Mouse (Mus musculus): Measurements from ENCODE around the gene Brpf3.

Brpf3 gene

DNA sequence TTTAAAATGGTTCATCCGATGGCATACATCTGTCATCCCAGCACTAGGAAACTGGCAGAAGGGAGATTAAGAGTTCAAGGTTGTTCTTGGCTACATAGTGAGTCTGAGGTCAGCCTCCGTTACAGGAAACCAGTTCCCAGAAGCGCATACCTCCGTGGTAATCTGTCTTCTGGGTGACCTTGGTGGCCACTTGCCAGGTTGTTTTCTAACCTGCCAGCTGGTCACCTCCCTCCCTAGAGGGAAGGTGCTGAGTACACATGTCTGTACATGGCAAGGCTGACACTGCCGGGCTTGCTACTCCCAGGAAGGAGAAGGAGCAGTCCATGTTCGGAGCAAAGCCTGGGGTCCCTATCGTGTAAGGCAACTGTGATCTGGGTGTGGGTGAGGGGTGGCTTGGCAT, 73.9 kb downstream of the Brpf3 start:
- peak; percentile 72 to 83 for DNase-seq

DNA sequence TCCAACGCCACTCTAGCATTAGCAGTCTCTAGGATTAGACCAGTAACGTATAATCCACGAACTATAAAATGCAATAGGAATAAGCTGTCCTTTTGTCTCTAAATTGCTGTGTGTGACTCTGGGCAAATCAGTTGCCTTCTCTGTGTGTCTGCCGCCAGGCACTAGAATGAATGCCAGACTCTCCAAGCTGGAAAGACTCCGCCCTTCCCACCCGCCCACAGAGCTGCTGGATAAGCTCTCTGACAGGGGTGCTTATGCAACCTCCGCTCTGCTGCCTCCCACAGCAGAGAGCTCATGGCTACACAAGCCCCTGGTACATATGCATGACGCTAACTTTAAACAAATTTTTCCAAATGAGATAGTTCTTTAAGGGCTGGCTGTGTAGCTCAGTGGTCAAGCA, 74.4 kb downstream of the Brpf3 start:
- peak; percentile 45 to 78 for DNase-seq

DNA sequence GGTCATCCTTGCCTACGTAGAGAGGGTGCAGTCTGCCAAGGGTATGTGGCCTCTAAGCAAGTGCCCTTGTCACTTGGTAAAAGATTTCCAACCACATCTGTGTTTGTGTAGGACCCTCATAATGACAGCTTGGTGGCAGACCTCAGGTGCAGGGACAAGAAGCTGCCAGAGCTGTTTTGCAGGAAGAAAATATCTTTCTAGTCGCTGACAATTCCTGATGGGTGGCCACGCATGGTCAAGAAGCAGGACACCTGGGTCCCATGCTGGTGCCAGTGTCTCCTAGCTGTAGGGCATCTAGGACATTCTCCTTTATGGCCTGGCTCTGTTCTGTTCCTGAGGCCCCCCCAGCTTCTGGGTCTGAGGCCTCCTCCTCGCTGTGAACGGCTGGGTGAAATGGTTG, 75.4 kb downstream of the Brpf3 start:
- DNase-seq = no peak

DNA sequence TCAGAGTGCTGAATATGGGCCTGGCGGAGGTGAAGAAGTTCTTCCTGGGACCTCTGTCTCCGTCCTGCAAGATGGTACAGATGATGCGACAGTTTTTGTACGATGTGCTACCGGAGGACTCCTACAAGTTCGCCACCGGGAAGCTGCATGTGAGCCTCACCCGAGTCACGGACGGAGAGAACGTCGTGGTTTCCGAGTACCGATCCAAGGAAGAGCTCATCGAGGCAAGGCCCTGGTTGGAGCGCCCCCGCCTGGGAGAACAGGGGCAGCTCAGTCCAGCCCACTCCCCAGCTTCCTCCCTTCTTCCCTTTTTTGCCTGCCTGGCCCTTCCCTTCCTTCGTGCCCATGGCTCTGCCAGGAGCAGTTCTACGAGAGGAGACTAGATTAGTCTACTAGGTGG, 75.9 kb downstream of the Brpf3 start:
- no peak for DNase-seq

DNA sequence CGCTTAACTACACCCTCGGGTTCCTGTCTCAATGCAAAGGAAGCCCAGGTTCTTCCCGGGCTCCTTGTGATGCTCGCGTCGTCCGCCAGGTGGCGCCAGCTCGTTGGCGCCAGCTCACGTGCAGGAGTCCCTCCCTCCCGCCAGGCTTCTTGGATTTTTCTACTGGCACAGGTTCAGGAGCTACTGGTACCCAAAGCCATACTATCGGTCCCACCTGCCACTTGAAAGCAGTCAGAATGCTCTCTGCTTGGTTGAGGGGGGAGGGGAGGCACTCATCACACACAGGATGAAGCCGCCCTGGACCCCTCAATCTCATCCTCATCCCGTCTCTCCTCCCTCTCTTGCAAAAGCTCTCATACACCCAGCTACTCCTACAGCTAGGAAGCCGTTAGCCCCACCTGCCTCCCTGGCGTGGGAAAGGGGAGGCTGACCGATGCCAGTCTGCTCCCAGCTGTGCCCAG, 79.1 kb downstream of the Brpf3 start:
- DNase-seq = peak; percentile 71 to 81

DNA sequence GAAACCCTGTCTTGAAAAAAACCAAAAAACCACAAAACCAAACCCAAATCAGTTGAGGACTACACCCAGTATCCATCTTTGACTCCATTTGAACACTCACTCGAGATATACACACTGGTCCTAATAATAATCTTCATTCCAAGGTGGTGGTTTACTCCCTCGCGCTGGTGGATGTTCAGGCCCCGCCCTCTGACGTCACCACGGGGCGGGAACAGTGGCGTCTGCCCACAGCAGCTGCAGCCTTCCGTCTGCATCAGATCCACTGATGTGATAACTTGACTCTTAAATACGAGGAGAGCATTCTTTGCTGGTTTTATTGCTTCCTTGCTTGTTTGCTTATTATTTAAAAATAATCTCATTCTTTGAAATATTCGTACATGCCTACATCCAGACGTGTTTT, 81.4 kb downstream of the Brpf3 start:
- DNase-seq = peak; percentile 73 to 74

DNA sequence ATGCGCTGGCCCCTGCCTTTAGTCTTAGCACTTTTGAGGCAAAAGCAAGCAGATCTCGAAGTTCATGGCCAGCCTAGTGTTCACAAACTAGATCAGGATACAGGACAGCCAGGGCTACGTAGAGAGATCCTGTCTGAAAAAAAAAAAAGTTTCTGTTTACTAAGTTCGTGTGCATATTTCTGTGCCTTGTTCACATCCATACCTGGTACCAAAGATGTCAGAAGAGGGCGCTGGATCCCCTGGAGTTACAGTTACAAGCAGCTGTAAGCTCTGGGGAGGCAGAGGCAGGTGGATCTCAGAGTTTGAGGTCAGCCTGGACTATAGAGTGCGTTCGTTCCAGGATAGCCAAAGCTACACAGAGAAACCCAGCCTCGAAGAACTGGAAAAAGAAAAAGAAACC, 81.9 kb downstream of the Brpf3 start:
- peak; percentile 34 to 44 for DNase-seq

DNA sequence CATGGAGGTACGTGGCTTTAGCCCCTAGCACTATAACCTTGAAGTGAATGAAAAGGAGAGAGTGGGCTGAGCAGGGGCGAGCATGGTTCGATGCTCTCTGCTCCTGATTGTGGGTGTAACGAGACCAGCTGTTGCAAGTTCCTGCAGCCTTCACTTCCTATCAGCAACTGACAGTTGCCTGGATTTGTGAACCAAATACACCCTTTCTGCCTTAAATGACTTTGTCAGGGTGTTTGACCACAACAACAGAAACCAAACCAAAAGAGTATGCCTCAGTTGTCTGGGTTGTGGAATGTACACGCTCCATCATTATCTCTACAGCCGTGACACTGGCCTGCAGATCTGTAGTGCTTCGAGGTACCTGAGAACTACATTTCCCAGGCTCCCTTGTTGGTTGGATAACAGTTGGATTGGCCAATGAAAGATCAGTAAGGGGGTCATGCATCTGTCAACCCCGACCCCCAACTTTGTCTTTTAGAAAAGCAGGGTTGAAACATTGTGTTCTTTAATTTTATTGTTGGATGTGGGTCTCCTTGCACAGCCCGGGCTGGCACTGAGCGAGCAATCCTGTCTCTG, 83.1 kb downstream of the Brpf3 start:
- no peak for DNase-seq

DNA sequence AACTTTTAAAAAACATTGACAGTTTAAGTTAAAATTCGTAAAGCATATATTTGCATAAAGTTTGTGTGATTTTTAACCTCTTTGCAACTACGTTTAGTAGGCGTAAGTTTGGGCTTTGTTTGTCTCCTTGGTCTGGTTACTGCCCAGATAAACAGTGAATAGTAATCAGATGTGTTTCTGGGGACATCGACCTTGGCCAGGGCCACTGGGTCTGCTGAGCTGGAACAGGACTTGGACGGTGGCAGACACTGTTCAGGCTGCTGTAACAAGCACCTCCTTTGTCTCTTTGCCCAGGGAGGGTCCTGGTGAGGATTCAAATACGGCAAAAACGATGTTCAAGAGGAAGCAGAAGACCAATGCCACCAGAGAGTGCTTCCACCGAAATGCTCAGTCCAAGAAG, 84.3 kb downstream of the Brpf3 start:
- DNase-seq = no peak

DNA sequence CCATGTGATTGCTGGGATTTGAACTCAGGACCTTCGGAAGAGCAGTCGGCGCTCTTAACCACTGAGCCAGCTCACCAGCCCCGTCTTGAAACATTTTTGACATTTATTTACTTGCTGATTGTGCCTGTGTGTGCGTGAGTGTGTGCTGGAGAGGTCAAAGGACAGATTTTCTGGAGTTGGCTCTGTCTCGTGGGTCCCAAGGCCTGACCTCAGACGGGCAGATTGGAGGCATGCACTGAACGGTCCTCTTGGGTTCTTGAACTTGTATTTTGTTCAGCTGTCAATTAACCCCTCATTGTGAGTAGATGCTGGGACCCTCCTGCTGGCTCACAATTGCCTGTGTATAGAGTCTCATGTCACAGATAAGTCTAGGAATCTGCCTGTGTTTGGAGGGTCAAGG, 85.4 kb downstream of the Brpf3 start:
- DNase-seq = peak in 1 of 2 experiments; percentile 24
